Mouse (Mus musculus) Patski (cell line): Measurements from ENCODE around the gene Dok4. TPM values are rescaled to one million over a fixed set of nuclear protein-coding genes. Genes with fewer than 3 reads are reported as not detected.
"Not testable (repeated sequence)": the region's sequence is repeated elsewhere in the genome, so short reads cannot be mapped to it uniquely, and the experiment has no call there.

ENCODE experiments used
- ATAC-seq: fragments of 100-300 bp; one replicate; pipeline ENCODE4 v1.8.0; 2021
- CTCF ChIA-PET: fragments of 350-600 bp; sonication (Branson Sonifier 250); formaldehyde crosslinking; loops from one replicate; lab custom pipeline; 2022; ENCODE audit warnings: inconsistent platforms; lab: Charles Lee
- POLR2A ChIA-PET: fragments of 350-600 bp; sonication (Branson Sonifier 250); formaldehyde crosslinking; loops from one replicate; lab custom pipeline; 2022; ENCODE audit warnings: antibody characterized with exemption, inconsistent platforms; lab: Charles Lee
- DNase-seq: peaks from one replicate; pipeline ENCODE4 v3.0.0-alpha.2; 2011; ENCODE audit warnings: low read depth, low spot score
- H3K27me3 ChIP-seq: fragments of 371-371 bp; one replicate; pipeline ENCODE4 v1.5.1; 2021
- CTCF ChIP-seq: fragments of 100-300 bp; IDR thresholded peaks from one replicate; pipeline ENCODE4 v1.5.1; 2021
- in situ Hi-C: fragments of 300-500 bp; cut with MboI; formaldehyde crosslinking; loops from 3 replicates; pipeline ENCODE4 v1.11.1; 2018; ENCODE audit warnings: low pct_unique_long_range_greater_than_20kb, mixed read lengths
- polyA plus RNA-seq: library from polyadenylated mRNA; unstranded; gene quantifications from one replicate; pipeline ENCODE4 v1.2.3, GENCODE M21; 2021

Gene Dok4
- polyA plus RNA-seq, 1 experiment from 2014 or later: 46.4 TPM

DNA sequence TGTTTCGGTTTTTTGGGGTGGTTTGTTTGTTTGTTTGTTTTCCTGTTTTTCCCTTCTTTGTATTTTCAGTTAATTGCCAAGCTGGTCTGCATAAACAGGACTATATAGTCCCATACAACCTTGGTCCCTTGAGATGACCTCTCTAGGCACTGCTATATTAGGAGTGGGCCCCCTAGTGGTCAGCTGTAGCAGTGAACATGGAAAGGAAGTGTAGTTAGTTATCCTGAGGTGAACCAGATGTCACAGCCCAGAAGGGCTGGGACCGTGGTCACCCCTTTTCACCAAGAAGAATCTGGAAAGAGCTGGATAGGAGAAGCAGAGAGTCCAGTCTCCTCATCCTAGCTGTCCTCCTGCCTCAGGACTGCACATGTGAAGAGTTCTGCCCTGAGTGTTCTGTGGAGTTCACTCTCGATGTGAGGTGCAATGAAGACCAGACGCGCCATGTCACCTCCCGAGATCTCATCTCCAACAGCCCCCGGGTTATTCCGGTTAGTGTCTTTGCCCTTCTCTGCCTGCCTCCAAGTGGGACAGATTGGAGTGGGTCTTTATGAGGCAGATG, 14.7 kb downstream of the Dok4 start:
- in situ Hi-C loops: no loop called here
- ChIA-PET POLR2A (interaction anchor here (1.8 kb wide), 1 partner anchor 42 kb away, joined by 8 read pairs; no protein-coding TSS in a partner anchor), CTCF (interaction anchor here (0.6 to 1.7 kb wide), 5 partner anchors 11 to 50 kb away, joined by 3 to 11 read pairs (median 4); partner anchors contain the start of gene Dok4)
- DNase-seq (no peak), ATAC-seq (no peak)
- no peak for TF ChIP-seq CTCF
- no peaks in the 10 kb centered on the region for H3K27me3 ChIP-seq

DNA sequence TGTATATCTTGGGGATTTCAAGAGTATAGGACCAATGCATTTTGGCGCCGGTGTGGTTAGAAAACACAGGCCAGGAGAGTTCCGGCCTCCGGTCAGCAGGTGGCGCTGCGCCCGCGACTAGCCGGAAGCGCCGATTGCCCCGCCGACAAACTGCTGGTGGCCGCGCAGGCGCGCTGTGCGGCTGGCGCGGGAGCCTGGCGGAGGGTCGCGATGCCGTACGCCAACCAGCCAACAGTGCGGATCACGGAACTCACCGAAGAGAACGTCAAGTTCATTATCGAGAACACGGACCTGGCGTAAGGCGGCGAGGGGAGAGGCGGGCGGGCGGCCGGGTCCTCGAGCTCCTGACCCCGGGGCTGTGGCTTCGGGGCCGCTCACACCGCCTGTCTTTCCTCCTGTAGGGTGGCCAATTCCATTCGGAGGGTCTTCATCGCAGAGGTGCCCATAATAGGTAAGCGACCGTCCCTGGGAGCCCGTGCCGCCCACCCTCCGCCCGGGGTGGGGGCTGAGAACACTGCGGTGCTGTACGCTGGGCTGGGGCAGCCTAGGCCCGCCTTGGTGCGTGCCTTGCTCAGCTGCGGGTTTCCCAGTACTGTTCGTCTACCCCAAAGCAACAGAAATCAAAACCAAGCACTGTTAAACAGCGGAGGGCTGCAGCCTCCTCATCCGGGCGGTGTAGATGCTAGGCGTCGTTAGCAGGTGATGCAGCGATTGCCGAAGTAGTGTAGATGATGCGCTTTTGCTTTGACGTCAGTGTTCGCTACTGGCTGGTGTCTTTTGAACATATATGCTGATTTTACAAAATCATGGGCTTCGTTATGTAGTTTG, 18.6 kb downstream of the Dok4 start, which contains the start of gene Polr2c:
Gene Polr2c, plus strand, starts transcription at position 105 of the 828 bp plus-strand sequence.
- ChIA-PET POLR2A (interaction anchor here (0.6 kb wide), 1 partner anchor 8 kb away, joined by 3 read pairs; no protein-coding TSS in a partner anchor), CTCF (interaction anchor here (0.8 kb wide), 1 partner anchor 10 kb away, joined by 3 read pairs; no protein-coding TSS in a partner anchor)
- DNase-seq (no peak), ATAC-seq (peak; percentile 51)
- in situ Hi-C loops: no loop called here
- no peaks in the 10 kb centered on the region for H3K27me3 ChIP-seq
- TF ChIP-seq CTCF: no peak

DNA sequence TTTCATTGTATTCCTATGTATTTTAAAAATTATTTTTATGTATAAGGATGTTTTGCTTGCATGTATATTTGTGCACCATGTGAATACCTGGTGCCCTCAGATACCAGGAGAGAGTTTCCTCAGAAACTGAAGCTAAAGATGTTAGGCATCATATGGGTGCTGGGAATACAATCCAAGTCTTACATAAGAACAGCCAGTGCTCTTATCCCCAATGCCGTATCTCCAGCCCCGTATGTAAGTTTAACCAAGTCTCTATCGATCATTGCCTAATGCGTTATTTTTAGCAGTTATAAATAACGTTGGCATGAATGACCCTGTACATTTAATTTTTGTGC, 19.2 kb downstream of the Dok4 start:
- no peak for ATAC-seq

DNA sequence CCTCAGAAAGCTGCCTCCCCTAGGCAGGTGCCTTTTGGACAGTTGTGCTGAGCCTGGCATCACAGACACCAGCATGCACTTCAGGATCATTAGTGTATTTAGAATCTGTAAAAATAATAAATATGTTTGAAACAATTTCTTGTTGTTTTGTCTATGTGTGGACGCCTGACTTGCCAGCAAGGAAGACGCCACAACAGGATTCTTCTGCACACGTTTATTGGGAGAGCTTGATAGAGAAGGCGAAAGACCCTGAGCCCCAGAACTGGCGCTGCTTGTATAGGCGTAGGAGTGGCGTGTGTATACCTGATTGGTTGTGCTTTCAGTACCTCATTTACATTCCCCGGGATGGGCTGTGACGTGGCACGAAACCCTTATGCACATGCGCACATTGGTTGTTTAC, 21.4 kb downstream of the Dok4 start:
- in situ Hi-C loops, H3K27me3 ChIP-seq, DNase-seq, ATAC-seq: not testable (repeated sequence)
- ChIA-PET POLR2A (interaction anchor here (0.8 kb wide), 2 partner anchors 19 to 165 kb away, joined by 3 to 4 read pairs; no protein-coding TSS in a partner anchor), CTCF (interaction anchor here (1.9 kb wide), 1 partner anchor 10 kb away, joined by 6 read pairs; no protein-coding TSS in a partner anchor)

More for the DNA sequence above, 19.2 kb downstream of the Dok4 start:
- no peaks in the 10 kb centered on the region for H3K27me3 ChIP-seq
- TF ChIP-seq CTCF: no peak
- ChIA-PET CTCF (interaction anchor here (0.9 kb wide), 1 partner anchor 24 kb away, joined by 4 read pairs; no protein-coding TSS in a partner anchor), POLR2A (no interaction called here)
- no peak for DNase-seq
- in situ Hi-C loops: no loop called here

DNA sequence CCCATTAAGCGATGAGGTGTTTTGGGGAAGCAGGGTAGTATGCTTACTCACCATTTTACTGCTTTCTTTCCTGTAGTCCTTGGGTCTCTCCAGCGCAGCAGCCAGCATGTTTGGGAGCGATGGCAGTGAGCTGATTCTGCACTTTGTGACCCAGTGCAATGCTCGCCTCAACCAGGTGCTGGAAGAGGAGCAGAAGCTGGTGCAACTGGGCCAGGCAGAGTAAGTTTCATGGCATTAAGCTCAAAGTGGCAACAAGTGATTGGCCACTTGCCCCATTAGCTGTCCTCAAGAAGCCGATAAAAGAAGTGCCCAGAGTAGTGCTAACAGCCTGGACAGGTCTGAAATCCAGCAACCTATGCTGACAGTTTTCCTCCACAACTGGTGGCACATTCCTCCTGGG, 26.1 kb downstream of the Dok4 start:
- CTCF ChIA-PET: interaction anchor here (0.6 kb wide), 1 partner anchor 63 kb away, joined by 3 read pairs; no protein-coding TSS in a partner anchor
- no peak for ATAC-seq

DNA sequence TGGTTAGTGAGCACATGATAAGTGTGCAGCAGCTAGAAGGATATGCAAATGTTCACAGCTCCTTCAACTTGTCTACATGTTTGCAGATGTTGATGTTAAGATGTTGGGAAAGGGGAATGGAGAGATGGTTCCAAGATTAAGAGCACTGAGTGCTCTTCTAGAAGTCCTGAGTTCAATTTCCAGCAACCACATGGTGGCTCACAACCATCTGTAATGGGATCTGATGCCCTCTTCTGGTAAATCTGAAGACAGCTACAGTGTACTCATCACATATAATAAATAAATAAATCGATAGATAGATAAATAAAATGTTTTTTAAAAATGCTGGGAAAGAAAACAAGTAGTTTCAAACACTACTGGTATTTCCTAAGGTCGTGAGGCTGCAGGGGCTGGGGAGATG, 34.9 kb downstream of the Dok4 start:
- in situ Hi-C loops: no loop called here
- TF ChIP-seq CTCF: no peak
- no peak for DNase-seq
- ChIA-PET POLR2A (interaction anchor here (0.7 kb wide), 1 partner anchor 12 kb away, joined by 4 read pairs; no protein-coding TSS in a partner anchor), CTCF (interaction anchor here (0.7 kb wide), 1 partner anchor 23 kb away, joined by 3 read pairs; no protein-coding TSS in a partner anchor)
- ATAC-seq: no peak
- no peaks in the 10 kb centered on the region for H3K27me3 ChIP-seq

More for the DNA sequence above, 26.1 kb downstream of the Dok4 start:
- no peak for TF ChIP-seq CTCF
- no peak for DNase-seq
- in situ Hi-C loops: no loop called here
- no peaks in the 10 kb centered on the region for H3K27me3 ChIP-seq
- POLR2A ChIA-PET: interaction anchor here (0.6 kb wide), 1 partner anchor 676 kb away, joined by 3 read pairs; no protein-coding TSS in a partner anchor

DNA sequence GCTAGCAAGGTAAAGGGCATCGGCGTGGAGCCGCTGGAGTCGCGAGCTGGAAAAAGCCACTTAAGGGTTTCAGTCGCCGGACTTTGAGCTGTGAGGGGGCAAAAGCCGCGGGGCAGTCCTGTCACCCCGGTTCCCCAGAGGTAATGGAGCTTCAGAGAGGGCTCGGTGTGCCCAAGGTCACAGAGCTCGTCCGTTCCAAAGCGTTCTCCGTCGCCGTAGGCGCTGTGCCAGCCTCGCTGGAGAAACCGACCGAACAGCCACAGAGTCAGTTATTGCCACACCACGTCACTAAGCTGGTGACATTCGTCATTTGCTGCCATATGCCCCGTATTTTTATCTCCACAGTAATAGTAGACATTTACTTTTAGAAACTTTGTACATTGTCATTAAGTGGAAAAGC, 37.5 kb downstream of the Dok4 start:
- ChIA-PET POLR2A (interaction anchor here (0.6 kb wide), 1 partner anchor 27 kb away, joined by 3 read pairs; no protein-coding TSS in a partner anchor), CTCF (interaction anchor here (0.7 to 1.3 kb wide), 2 partner anchors 14 to 78 kb away, joined by 3 to 4 read pairs; no protein-coding TSS in a partner anchor)
- ATAC-seq: peak; percentile 38
- TF ChIP-seq CTCF: no peak
- H3K27me3 ChIP-seq: no peaks in the 10 kb centered on the region
- in situ Hi-C loops: no loop called here
- DNase-seq: no peak

DNA sequence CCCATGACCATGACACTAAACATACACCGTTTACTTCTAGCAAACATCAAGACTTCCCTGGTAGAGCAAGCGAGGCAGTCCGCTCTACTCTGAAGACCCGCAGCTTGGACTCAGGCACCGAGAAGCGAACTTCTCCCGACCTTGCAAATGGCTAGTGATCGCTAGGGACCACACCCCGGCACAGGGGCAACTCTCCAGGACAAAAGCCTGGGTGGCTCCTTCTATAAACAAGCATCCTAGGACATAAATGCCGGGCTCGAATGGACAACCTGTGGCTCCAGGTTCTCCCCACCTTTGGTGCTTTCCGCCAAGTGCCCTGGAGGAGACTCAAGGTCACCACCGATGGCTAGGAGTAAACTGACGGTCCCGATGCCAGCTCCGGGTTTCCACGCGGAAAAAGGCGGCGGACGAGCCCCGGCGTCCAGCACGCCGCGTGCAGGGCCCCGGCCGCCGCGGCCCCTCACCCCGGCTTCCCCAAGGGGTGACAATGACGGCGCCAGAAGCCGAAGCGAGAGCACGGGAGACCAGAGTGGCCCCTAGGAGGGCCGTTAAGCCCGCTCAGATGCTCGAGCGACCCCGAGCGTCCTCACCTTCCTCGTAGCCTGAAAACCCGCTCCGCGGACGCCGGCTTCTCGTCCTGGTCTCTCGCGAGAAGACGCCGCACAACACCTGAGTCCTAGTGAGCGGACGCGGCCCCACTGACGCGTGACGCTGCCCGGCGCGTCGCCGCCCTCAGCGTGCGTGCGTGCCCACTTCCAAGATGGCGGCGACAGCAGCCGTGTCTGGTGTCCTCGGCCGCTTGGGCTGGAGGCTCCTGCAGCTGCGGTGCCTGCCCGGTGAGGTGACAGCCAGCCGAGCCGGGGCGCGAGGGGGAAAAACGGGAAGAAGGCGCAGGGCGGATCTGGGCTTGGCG, 38.2 kb downstream of the Dok4 start, which contains the start of the genes Coq9 and Ciapin1:
Gene Coq9, plus strand, starts transcription at position 660 of the 913 bp plus-strand sequence.
Gene Ciapin1, minus strand, starts transcription at position 697 of the 913 bp plus-strand sequence.
- H3K27me3 ChIP-seq: no peaks in the 10 kb centered on the region
- TF ChIP-seq CTCF: no peak
- DNase-seq: peak; percentile 50
- in situ Hi-C loops: no loop called here
- ATAC-seq: peak; percentile 88
- CTCF ChIA-PET: interaction anchor here (0.5 to 1.3 kb wide), 4 partner anchors 10 to 135 kb away, joined by 3 to 4 read pairs (median 4); no protein-coding TSS in a partner anchor
- POLR2A ChIA-PET: interaction anchor here (0.6 to 1.2 kb wide), 2 partner anchors 18 to 28 kb away, joined by 3 read pairs; no protein-coding TSS in a partner anchor
